Mouse (Mus musculus) frontal cortex, postnatal 10 days (tissue): ENCODE measurements at regions not wholly inside any gene's neighbourhood (a gene's known extent, or its start where the extent isn't known, plus 50 kb on each side); places are given as distances from the start of the nearest gene placed in this dataset.
A peak's percentile ranks its signal among the peaks of the same experiment; 100 is the strongest.

ENCODE experiments used
- DNase-seq, 2 experiments: peaks; one replicate each; pipeline ENCODE4 v3.0.0; 2022; ENCODE audit warnings: low spot score in 2 of 2, mixed read lengths in 1 of 2

GRCm38 (mm10) chr6:41126855-41127254 is 91.5 kb upstream of the 2210010C04Rik start:
- DNase-seq: no peak

GRCm38 (mm10) chr6:41121641-41122040 is 86.3 kb upstream of the 2210010C04Rik start:
- DNase-seq: no peak

GRCm38 (mm10) chr6:41119176-41119575 is 83.9 kb upstream of the 2210010C04Rik start:
- DNase-seq: no peak

- DNase-seq: peak; percentile 36 to 56
These were observed 83.1 kb upstream of the 2210010C04Rik start for GRCm38 (mm10) chr6:41118201-41118976.

- no peak for DNase-seq
These were observed 78.6 kb upstream of the 2210010C04Rik start for GRCm38 (mm10) chr6:41113943-41114342.

GRCm38 (mm10) chr6:41112861-41113610 is 77.7 kb upstream of the 2210010C04Rik start:
- DNase-seq: peak in 1 of 2 experiments; percentile 32

- DNase-seq: no peak
These were observed 76.5 kb upstream of the 2210010C04Rik start for GRCm38 (mm10) chr6:41111829-41112228.

GRCm38 (mm10) chr6:41108897-41109296 is 73.6 kb upstream of the 2210010C04Rik start:
- no peak for DNase-seq

GRCm38 (mm10) chr6:41103689-41104400 is 68.5 kb upstream of the 2210010C04Rik start:
- peak in 1 of 2 experiments; percentile 47 for DNase-seq

- DNase-seq: no peak
These were observed 66.7 kb upstream of the 2210010C04Rik start for GRCm38 (mm10) chr6:41101997-41102396.

- DNase-seq: no peak
These were observed 64.9 kb upstream of the 2210010C04Rik start for GRCm38 (mm10) chr6:41100258-41100657.

GRCm38 (mm10) chr6:41091177-41091829 is 56.0 kb upstream of the 2210010C04Rik start:
- no peak for DNase-seq
